Mouse (Mus musculus) adipocyte (in vitro differentiated cells): ENCODE data around the gene Fpr1.
A peak's percentile ranks its signal among the peaks of the same experiment; 100 is the strongest.
"Not testable (repeated sequence)": the region's sequence is repeated elsewhere in the genome, so short reads cannot be mapped to it uniquely, and the experiment has no call there.

Experiments
- DNase-seq: peaks from one replicate; pipeline ENCODE4 v3.0.0-alpha.2; 2016; ENCODE audit warnings: low spot score

The Fpr1 gene

DNA sequence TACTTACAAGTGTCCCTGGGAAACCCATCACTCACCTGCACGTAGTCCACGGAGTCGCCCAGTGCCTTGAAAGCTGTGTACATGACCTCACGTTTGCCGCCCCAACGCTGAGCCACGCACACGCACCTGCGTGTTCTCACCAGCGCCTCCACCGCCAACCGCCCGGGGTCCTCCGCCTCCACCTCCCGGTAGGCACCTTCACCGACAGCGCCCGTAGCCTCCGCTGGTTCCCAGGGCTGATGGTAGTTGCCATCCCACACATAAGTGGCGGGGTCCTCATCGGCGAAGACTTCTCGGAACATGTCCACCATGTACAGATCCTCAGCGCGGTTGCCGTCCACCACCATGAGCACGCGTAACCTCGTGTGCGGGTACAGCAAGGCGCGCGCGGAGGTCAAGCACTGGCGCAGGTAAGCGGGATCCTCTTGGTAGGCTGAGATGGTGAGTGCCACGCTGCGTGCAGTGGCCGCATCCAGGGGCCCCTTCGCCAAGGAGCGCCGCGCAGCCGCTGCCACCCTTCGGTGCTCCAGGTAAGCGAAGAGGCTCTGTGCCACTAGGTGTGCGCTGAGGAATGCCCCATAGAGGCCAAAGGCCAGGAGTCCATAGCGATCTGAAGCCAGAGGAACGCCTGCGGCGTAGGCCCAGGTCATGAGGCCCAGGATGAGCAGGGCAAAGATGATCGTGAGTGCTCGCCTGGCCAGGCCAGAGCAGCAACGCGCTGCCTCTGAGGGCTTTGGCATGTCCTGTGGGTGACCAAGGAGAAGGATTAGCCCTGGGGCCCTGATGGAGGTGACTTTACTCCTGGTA, 33.6 kb downstream of the Fpr1 start:
- no peak for DNase-seq

DNA sequence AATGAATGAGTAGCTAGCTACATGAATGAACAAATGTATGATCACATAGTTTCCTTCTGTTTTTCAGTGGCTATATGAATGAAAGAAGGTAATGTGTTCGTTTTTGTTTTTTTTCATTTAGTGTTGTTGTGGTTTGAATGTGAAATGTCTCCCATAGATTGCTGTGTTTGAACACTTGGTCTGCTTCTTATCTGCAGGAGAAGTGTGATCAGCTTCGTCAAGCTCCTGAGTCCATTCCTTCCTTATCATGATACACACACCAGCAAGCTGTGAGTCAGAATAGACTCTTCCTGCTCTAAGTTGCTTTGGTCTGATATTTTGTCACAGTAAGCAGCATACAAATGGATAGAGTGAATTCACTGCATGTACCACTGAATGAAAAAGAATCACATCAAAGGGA, 34.8 kb downstream of the Fpr1 start:
- DNase-seq, result no peak

DNA sequence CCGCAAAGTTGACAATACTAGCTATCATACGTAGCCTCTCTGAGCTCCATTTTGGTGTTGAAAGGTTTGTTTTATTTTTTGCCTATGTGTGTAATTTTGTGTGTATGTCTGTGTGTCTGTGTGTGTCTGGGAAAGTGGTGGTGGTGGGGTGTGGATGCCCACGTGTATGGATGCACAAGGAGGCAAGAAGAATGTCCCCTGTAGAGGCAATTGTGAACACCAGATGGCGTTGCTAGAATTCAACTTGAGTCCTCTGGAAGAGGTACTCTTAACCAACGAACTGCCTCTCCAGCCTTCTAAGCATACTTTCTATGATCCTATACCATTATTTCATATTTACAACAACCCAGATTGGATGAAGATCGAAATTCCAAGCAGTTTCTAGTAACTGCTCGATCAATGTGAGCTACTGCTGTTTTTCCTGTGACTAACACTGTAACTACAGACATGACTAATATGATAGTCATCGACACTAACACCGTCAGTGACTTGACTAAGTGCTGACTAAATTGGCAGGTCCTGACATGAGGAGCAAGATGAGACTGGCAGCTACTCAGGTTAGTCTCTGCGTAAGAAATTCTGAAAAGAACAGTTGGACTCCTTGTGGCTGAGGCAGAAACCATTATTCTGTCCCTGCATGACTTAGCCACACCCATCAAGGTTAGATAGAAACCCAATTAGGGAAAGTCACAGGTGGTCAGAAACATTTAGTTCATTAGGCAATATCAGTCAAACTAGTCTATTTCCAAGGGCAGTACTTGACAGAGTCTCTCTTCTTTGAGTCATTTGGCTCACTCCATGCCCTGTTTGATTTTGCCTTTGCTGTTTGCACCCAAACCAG, 38.3 kb downstream of the Fpr1 start:
- peak; percentile 78 for DNase-seq

DNA sequence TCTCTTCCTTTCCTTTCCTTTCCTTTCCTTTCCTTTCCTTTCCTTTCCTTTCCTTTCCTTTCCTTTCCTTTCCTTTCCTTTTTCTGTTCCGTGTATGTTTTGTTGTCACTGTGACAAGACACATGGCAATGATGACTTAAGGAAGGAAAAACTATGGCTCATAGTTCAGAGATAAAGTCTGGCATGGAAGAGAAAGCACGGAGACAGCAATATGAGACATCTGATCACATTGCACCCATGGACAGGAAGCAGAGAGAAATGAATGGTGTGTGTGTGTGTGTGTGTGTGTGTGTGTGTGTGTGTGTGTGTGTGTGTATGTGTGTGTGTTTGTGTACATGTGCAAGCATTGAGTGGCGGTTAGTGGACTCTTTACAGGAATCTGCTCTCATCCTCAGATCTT, 39.1 kb downstream of the Fpr1 start:
- DNase-seq, result not testable (repeated sequence)

DNA sequence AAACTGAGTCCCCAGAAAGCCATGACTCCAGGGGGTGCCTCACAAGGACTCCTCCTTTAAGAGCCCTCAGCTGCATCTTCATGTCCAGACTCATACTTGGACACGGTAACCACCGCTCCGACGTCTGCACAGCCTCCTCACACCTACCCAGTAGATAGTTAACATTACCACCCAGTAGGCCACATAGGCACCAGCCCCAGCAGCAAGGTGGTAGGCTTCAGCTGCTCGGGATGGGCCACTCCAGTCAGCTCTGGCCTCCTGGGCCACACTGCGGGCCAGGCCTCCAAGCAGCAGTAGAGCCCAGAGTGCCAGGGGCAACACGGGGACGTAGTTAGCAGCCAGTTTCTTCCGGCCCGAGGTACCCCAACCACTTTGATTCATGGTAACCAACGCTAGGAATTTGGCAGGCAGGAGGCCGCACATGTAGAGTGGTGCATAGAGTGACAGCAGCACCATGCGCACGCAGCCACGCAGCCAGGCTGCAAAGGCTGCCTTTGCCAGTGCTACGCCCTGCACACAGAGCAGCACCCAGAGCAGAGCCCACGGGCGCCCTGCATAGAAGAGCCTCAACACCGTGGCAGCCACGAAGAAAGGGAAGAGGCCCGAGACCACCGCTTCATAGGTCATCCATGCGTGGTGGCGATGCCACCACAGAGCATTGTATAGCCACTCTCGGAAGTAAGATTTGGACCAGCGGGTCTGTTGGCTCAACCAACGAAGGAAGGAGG, 40.0 kb downstream of the Fpr1 start:
- no peak for DNase-seq

DNA sequence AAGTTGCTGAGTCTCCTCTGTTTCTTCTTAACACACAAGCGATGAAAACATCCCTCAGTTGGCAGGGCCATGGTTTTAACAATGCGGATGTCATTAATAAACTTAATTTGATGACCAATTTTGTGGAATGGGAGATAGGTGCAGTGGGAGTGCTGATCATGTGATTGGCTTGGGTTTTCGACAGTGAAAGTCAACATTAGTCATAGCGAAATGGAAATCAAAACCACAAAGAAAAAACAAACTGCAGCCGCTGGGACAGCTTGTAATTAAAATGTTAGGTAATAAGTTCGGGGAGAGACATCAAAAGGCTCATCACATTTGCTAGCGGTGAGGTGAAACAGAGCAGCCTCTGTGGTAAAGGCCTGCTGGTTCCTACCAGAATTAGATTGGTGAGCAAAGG, 42.9 kb downstream of the Fpr1 start:
- no peak for DNase-seq

DNA sequence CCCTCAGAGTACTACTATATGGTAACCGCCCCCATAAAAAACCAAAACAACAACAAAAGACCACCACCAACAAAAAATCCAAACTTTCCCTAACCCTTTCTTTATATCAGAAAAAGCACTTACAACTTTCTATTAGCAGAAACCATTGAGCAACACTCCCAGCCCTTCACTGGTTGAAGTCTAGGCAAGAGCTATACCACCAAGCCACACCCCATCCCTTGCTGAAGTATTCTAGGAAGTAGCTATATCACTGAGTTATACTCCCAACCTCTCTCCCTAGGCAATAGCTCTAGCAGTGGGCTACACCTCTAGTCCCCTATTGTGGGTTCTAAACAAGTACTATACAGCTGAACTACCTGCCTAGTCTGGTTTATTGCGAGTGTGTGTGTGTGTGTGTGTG, 44.5 kb downstream of the Fpr1 start:
- no peak for DNase-seq

DNA sequence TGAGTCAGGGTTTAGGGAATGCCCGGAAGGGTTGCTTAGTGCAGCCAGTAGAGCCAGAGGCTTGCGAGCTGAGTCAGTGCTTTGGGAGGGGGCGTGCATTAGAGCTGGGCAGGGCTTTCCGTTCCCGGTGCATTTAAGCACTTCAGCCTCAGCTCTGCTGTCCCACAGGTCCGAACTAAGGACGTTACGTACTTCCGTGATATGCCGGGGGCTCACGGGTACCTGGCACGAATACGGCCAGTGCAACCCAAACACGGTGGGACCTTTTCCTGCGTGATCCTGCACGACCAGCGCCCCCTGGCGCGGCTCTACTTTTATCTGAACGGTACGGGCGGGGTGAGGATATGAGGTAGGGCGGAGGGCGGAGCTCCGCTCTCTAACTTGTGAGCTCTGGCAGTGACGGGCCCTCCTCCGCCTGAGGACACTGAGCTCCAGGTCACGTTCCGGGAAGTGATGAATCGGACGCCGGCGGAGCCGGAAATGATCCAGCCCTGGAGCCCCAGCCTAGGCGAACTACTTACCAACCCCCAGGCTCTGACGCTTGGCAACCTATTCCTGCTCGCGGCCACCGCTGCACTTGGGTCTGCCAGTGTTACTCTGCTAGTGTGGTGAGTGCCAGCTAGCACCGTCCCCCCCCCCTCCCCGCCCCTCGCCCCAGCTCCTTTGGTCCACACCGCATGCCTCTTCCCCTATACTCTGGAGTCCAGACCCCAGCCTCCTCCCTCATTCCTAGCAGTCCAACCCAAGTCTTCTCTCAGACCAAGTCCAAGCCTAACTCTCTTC, 45.6 kb downstream of the Fpr1 start:
- peak; percentile 98 for DNase-seq

DNA sequence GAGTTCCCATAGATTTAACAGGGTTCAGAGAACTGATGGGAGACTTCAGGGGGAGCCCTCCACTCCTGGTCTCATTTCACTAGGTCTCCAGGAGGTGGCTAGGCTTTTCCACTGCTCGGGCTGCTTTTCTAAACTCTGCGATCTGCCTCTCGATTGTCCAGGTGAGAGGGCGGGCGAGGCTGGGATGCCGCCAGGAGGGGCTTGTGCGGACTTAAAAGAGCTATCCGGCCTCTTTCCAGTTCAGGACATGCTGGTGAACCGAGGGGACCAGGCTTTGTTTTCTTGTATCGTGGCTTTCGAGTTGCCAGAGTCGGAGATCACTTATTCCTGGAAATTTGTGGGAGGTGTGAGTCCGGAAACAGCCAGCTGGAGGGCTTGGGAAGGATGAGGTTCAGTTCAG, 46.3 kb downstream of the Fpr1 start:
- no peak for DNase-seq

DNA sequence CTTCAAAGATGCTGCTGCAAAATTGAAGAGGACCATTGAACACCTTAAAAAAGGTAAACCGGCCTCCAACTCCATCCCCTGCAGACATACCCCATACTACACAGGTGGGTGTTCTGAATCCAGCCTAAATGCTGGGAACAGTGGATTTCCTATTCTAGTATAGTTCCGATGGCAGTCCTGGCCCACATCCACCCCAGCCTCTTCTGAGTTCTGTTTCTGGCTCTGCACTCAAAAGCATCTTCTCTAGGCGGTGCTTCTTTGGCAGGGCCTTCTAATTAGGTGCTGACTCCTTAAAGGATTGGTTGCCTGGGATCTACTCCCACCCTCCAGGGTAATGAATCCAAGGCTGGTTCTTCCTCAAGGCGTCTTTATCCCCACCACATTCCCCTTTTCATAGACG, 47.6 kb downstream of the Fpr1 start:
- DNase-seq, result no peak

DNA sequence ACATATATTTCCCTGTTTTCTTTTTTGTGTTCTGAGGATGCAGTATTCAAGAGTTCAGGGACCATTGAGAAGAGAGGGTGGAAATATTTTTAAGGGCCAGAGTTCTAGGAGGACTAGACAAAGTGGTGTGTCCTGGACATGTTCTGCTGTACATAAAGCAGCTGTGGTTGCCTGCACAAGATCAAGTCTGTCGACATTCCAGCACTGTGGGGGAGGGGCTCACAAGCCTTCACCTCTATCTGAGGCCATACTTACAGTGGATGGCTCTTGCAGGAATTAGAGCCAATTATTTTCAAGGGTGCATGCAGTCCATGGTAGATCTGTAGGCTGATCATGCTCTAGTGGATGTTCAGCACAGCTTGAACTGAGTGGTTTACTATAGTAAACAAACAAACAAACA, 48.8 kb downstream of the Fpr1 start:
- peak; percentile 48 for DNase-seq

DNA sequence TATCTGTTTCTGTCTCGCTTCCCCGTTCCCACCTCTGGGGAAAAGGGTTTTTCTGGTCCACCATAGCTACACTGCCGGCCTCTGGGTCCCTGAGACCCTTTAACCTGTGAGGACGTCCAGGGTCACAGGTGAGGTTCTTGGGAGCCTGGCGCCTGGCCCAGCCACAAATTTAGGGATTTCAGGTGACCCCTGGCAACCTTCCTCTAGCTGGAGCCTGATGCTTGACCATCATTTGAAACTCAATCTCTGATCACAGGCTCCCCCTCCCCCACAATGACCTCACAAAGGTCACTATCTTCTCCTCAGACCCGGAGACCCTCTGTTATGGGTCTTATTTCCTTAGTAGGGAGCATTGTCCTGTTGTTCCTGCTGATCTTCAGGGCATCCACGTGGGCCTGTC, 53.0 kb downstream of the Fpr1 start:
- DNase-seq, result no peak

DNA sequence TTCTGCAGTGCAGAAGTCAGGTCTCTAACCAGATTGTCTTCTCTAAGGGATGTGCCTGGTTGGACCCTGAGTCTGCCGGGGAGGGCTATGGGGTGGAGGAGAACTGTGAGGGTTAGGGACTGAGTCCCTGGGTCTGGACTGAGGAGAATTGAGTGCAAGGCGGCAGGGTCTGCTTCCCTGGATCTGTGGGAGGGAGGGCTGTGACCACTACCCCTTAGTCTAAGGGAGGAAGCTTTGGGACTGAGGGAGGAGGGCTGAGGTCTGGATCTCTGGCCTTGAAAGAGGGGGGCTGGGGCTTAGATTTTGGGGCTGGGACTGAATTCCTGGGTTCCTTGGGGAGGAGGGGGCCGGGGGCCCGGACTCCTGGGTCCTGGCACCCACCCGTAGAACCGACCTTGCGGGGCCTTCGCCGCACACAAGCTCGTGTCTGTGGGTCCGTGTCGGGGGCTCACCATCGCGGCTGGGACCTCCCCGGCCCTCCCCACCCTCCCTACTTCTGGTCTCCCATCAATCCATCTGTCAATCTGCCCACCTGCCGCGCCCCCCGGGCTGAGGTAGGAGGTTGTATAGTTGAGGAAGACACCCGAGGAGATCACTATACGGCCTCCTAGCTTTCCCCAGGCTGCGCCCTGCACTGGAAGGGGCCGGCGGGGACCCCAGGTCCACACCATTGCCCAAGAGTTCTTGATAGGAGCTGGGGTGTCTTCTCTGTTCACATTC, 53.8 kb downstream of the Fpr1 start:
- no peak for DNase-seq

DNA sequence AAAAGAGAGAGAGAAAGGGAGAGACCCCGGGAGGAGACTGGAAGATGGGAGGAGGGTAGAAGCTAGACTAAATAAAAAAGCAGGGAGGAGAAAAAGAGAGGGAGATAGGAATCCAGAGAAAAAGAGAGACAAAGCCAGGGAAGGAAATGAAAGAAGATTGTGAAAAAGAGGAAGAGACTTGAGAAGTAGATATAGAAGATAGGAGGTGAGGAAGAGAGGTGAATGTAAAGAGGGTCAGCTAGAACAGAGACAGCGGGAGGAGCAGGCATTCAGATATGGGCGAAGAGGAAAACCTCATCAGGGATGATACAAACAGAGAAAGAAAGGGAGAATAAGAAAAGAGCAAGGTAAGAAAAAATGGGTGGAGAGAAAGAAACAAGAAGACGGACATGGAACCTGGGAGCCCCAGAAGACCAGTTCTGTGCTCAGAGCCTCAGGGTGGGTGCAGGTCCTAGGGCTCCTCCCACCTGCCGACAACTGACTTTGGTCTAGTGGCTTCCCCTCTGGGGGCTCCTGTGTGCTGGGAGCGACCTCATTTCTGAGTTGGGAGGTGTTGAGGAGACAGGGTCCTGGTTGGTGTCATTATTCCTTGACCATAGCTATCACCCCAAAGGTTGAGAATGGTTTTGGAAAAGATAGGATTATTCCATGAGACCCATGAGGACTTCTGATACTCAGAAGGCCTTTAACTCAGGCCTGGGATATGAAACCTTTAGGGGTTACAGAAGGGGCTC, 54.5 kb downstream of the Fpr1 start:
- no peak for DNase-seq

DNA sequence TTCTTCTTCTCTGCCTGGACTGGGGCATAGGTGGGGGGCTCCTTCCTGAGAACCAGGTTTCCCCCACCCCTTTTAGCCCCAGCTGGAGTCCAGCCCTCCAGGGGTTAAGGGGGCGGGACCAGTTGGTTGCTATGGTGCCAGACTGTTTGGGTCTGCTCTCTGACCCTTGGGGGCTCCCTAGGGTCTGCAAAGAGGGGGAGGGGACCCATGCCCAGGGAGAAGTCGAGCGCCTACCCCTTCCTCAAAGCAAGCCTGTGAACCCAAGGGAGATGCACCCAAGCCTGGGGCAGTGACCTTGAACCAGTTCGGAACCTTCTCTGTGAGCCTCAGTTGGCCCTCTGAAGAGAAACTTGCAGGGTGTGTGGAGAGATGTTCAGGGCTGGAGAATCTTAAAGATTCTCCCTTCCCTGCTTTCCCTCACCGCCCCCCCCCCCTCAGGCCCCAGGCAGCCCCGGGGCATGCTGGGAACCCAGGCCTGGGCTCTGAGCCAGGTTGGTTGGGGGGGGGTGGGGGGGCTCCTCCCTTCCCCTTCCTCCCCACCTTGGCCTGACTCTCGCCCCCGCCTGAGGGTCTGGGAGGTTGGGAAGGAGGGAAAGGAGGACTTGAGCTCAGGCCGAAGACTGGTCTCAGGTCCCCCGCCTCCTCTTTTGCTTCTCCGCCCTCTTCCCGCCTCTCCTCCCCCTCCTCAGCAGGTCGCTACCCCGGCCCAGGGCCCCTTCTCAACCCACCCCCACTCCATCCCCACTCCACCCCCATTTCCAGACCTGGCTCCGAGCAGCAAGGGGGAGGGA, 55.4 kb downstream of the Fpr1 start:
- DNase-seq, result peak; percentile 64

DNA sequence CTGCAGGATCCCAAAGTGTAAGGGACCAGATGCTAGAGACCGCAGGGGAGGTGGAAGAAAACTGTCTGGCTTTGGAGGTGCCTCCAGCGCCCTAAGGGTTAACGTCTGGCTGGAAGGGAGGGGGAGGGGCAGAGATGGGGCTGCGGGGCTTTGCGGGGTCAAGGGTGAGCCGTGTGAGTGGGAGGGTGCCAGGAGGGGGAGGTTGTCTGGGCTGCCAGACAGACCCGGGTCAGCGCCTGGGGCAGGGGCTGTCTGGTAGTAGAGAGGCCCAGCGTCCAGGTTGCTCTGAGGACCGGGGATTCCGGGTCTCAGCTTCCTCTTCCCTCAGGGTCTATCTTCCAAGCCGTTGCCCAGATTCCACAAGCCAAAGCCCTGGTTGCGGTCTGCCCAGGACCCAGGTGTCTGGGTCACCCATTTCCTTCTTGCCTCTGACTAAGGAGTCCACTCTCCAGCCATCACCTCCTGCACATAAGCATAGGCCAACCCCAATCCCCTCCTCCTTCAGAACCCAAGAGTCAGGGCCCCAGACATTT, 56.0 kb downstream of the Fpr1 start:
- peak; percentile 56 for DNase-seq

DNA sequence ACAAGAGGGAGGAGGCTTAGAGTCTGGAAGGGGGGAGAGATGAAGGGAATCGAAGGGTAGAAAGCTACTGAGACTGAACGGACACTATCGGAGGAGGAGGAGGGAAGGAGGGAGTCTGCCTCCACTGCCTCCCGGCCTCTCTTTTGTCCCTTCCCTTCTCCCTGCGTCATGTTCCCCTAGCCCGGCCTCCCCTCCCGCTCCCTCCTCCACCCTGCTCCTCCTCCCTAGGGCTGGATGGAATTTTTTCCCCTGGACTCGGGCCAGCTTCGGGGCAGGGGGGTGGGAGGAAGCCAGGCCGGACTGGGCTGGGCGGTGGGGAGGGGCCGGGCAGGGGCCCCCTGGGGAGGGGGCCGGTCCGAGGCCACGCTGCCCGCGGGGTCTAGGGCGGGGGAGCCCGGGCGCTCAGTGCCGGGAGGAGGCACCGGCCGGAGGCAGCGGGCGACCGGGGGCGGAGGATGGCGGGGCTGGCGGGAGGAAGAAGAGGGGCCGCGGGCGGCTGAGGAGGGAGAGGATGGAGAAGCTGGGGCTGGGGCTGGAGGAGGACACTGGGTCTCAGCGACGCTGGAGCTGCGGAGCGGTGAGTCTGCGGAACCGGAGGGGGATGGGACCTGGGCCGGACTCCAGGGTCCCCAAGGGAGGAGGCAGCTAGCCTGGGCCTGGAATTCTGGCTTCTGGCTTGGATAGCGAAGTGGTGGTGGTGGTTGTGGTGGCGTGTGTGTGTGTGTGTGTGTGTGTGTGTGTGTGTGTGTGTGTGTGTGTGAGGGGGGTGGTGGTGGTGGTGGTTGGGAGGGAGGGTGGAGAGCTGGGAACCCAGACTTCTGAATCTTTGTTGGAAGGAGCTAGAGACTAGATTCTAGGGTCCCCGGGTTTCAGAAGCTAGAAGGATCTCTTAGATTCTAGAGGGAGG, 56.7 kb downstream of the Fpr1 start, which contains the start of gene Spaca6:
Spaca6 (plus strand) TSS at position 408 of the 907 bp plus-strand sequence.
- peak; percentile 96 for DNase-seq
